Mouse (Mus musculus): ENCODE measurements around the gene Mms19. TPM values are rescaled to one million over a fixed set of nuclear protein-coding genes. Genes with fewer than 3 reads are reported as not detected.

Mms19 gene
- polyA plus RNA-seq, 1 experiment from 2014 or later: 32.2 TPM

- ATAC-seq (ENCODE audit: low FRiP score): no peak
- no peak overlapping the region for H3K4me3 ChIP-seq (replicated peaks)
- H3K27me3 ChIP-seq: no peaks in the 10 kb centered on the region
- peaks cover 9% of the 10 kb centered on the region; the same call in 1 of the 2 replicates for H3K4me1 ChIP-seq
- H3K9ac ChIP-seq: no peak overlapping the region
- H3K36me3 ChIP-seq (replicated peaks): no peaks in the 10 kb centered on the region
- no peak overlapping the region for H3K27ac ChIP-seq
- H3K4me2 ChIP-seq: no peak overlapping the region
- WGBS: 94% methylated on average over 7 of the region's 7 CpGs
- H3K9me3 ChIP-seq: no peaks in the 10 kb centered on the region
Observed at GRCm38 (mm10) chr19:41994023-41994422, 13.1 kb upstream of the Mms19 start.

DNA sequence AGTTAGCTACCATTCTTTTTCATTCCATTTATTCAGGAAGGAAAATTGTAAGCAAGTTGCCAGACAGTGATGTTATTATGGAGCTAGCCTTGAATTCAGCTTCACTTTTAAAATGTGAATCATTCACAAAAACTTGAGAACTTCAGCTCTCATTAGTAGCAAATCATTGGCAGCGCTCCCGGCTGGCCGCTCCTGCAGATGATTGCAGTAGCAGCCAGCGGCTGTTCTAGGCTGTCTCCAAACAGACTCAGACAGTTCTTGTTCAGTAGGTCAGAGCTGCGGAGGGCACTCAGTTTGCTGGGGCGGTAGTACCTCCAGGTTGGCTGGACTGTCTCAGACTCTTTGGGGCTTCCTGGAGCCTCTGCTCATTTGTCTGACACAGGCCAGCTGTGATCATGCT lies 12.5 kb upstream of the Mms19 start:
- Histone ChIP-seq H3K27me3 (no peaks in the 10 kb centered on the region), H3K36me3 (replicated peaks) (no peaks in the 10 kb centered on the region), H3K4me1 (peaks cover 9% of the 10 kb centered on the region; the same call in 1 of the 2 replicates), H3K4me3 (replicated peaks) (no peak overlapping the region), H3K9me3 (no peaks in the 10 kb centered on the region), H3K27ac (no peak overlapping the region), H3K9ac (no peak overlapping the region), H3K4me2 (no peak overlapping the region)
- WGBS: 82% methylated on average over 6 of the region's 6 CpGs
- ATAC-seq (ENCODE audit: low FRiP score): no peak

GRCm38 (mm10) chr19:41992971-41993370 lies 12.0 kb upstream of the Mms19 start:
- no peak overlapping the region for H3K27ac ChIP-seq
- WGBS: 89% methylated on average over 2 of the region's 2 CpGs
- no peaks in the 10 kb centered on the region for H3K9me3 ChIP-seq
- ATAC-seq (ENCODE audit: low FRiP score): no peak
- H3K27me3 ChIP-seq: no peaks in the 10 kb centered on the region
- H3K4me1 ChIP-seq: peaks cover 9% of the 10 kb centered on the region; the same call in 1 of the 2 replicates
- H3K36me3 ChIP-seq (replicated peaks): no peaks in the 10 kb centered on the region
- H3K4me3 ChIP-seq (replicated peaks): no peak overlapping the region
- no peak overlapping the region for H3K9ac ChIP-seq
- H3K4me2 ChIP-seq: no peak overlapping the region

GRCm38 (mm10) chr19:41991926-41992477 lies 11.0 kb upstream of the Mms19 start:
- no peaks in the 10 kb centered on the region for H3K27me3 ChIP-seq
- no peak overlapping the region for H3K4me2 ChIP-seq
- 39% methylated on average over 6 of the region's 6 CpGs for WGBS
- H3K27ac ChIP-seq: no peak overlapping the region
- H3K4me1 ChIP-seq: peaks cover 9% of the 10 kb centered on the region; the same call in 1 of the 2 replicates
- H3K4me3 ChIP-seq (replicated peaks): no peak overlapping the region
- no peaks in the 10 kb centered on the region for H3K9me3 ChIP-seq
- no peak overlapping the region for H3K9ac ChIP-seq
- no peaks in the 10 kb centered on the region for H3K36me3 ChIP-seq (replicated peaks)
- ATAC-seq (ENCODE audit: low FRiP score): no peak

DNA sequence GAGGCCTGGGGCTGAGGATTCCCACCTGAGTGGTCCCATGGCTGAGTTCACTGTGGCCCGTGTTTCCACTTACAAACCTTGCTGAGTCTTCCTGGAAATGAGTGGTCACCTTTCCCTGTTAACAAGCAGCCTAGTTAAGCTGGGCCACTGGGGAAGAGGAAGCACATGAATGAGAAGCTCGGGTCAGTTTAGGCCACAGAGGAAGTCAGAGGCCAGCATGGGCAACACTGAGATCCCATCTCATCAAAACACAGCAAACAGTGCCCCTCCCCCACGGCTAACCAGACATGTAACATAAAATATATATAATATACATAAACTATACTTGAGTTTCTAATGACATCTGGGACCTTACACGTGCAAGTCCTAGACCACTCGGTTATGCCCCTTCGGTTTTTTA lies 8.9 kb upstream of the Mms19 start:
- Histone ChIP-seq H3K27ac (no peak overlapping the region), H3K9me3 (no peaks in the 10 kb centered on the region), H3K27me3 (no peaks in the 10 kb centered on the region), H3K4me1 (no peaks in the 10 kb centered on the region), H3K4me3 (replicated peaks) (no peak overlapping the region), H3K36me3 (replicated peaks) (no peaks in the 10 kb centered on the region), H3K4me2 (no peak overlapping the region), H3K9ac (no peak overlapping the region)
- 81% methylated on average over 6 of the region's 6 CpGs for WGBS
- ATAC-seq (ENCODE audit: low FRiP score): no peak

DNA sequence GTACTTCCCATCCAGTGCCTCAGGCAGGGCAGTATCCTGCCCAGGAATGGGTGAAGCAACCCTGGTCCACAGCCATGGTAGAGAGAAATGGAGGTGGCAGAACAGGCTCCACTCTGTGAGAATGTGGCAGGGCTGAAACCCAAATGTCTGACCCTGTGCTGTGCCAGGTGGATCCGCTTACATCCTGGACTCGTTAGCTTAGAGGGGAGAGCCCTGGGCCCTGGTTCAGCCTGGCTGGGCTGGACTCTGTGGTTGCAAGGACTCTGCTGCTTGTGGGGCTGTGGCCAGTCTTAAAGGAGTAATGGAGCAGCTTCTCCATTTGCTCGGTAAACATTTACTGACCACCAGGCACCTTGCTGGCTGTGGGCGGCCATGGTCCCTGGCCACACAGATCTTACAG lies 6.2 kb upstream of the Mms19 start:
- ATAC-seq (ENCODE audit: low FRiP score): no peak
- H3K4me1 ChIP-seq: peaks cover 8% of the 10 kb centered on the region
- no peaks in the 10 kb centered on the region for H3K36me3 ChIP-seq (replicated peaks)
- peaks cover 18% of the 10 kb centered on the region for H3K27me3 ChIP-seq
- H3K9ac ChIP-seq: no peak overlapping the region
- H3K27ac ChIP-seq: no peak overlapping the region
- 91% methylated on average over 4 of the region's 4 CpGs for WGBS
- H3K9me3 ChIP-seq: no peaks in the 10 kb centered on the region
- no peak overlapping the region for H3K4me2 ChIP-seq
- no peak overlapping the region for H3K4me3 ChIP-seq (replicated peaks)

GRCm38 (mm10) chr19:41985994-41986393 lies 5.0 kb upstream of the Mms19 start:
- no peaks in the 10 kb centered on the region for H3K9me3 ChIP-seq
- WGBS: 83% methylated on average over 5 of the region's 5 CpGs

GRCm38 (mm10) chr19:41982791-41983150 lies 1.8 kb upstream of the Mms19 start:
- no peak for ATAC-seq (ENCODE audit: low FRiP score)
- no peaks in the 10 kb centered on the region for H3K36me3 ChIP-seq (replicated peaks)
- 0% methylated on average over 4 of the region's 4 CpGs for WGBS
- no peak overlapping the region for H3K27ac ChIP-seq
- H3K4me3 ChIP-seq (replicated peaks): peak overlapping the region; percentile 70
- peaks cover 22% of the 10 kb centered on the region for H3K27me3 ChIP-seq
- peak overlapping the region; percentile 100 for H3K4me2 ChIP-seq
- H3K9me3 ChIP-seq: no peaks in the 10 kb centered on the region
- peak overlapping the region; percentile 76 for H3K9ac ChIP-seq
- H3K4me1 ChIP-seq: peaks cover 22% of the 10 kb centered on the region

More at GRCm38 (mm10) chr19:41985994-41986393, 5.0 kb upstream of the Mms19 start:
- Histone ChIP-seq H3K27me3 (peaks cover 22% of the 10 kb centered on the region), H3K4me2 (no peak overlapping the region), H3K36me3 (replicated peaks) (no peaks in the 10 kb centered on the region), H3K27ac (no peak overlapping the region), H3K9ac (no peak overlapping the region), H3K4me3 (replicated peaks) (no peak overlapping the region), H3K4me1 (peaks cover 11% of the 10 kb centered on the region)
- ATAC-seq (ENCODE audit: low FRiP score): no peak

GRCm38 (mm10) chr19:41981931-41982790 lies 1.2 kb upstream of the Mms19 start:
- H3K27me3 ChIP-seq: peaks cover 22% of the 10 kb centered on the region
- WGBS: under 1% methylated on average over 74 of the region's 74 CpGs
- H3K36me3 ChIP-seq (replicated peaks): no peaks in the 10 kb centered on the region
- ATAC-seq (ENCODE audit: low FRiP score): no peak; the same call in 1 of the 2 replicates
- H3K4me3 ChIP-seq (replicated peaks): peak overlapping the region; percentile 70
- peak overlapping the region; percentile 76 for H3K9ac ChIP-seq
- H3K27ac ChIP-seq: peak overlapping the region; percentile 82; the same call in 1 of the 2 replicates
- peak overlapping the region; percentile 100 for H3K4me2 ChIP-seq
- no peaks in the 10 kb centered on the region for H3K9me3 ChIP-seq
- H3K4me1 ChIP-seq: peaks cover 22% of the 10 kb centered on the region

- H3K4me3 ChIP-seq (replicated peaks): peak within 1 kb of the TSS; percentile 70
- H3K9ac ChIP-seq: peak within 1 kb of the TSS; percentile 76
- under 1% methylated on average over 33 of the region's 33 CpGs for WGBS
- no peaks in the 10 kb centered on the region for H3K36me3 ChIP-seq (replicated peaks)
- peak within 1 kb of the TSS; percentile 100 for H3K4me2 ChIP-seq
- peaks cover 22% of the 10 kb centered on the region for H3K27me3 ChIP-seq
- peaks cover 24% of the 10 kb centered on the region for H3K4me1 ChIP-seq
- H3K9me3 ChIP-seq: no peaks in the 10 kb centered on the region
- ATAC-seq (ENCODE audit: low FRiP score): no peak
- H3K27ac ChIP-seq: peak within 1 kb of the TSS; percentile 82
Observed at GRCm38 (mm10) chr19:41981595-41981927, 604 bp upstream of the Mms19 start, which contains the start of gene Ubtd1. Gene Ubtd1, plus strand, starts transcription at chr19:41981763.

DNA sequence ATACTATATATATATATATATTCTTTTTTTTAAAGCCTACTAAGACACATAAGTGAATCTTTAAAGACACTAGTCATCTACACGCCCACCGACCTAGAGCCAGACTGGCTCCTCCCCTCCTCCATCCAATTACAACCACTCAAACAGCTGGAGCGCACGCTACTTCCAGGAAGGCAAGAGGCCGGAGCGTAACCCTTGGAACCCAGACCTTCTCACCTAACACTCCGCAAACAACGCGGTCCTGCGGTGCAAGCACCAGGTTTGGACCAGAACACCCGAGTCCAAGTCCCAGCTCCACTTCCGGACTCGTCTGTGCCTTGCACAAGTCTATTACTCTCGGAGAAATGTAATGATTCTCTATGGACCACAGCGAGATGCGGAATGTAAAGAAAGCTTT lies 537 bp downstream of the Mms19 start:
- H3K4me2 ChIP-seq: peak overlapping the region; percentile 100
- H3K27ac ChIP-seq: peak overlapping the region; percentile 82
- no peaks in the 10 kb centered on the region for H3K36me3 ChIP-seq (replicated peaks)
- H3K9ac ChIP-seq: peak overlapping the region; percentile 69
- no peaks in the 10 kb centered on the region for H3K9me3 ChIP-seq
- ATAC-seq (ENCODE audit: low FRiP score): peak; percentile 2; the same call in 1 of the 2 replicates
- peaks cover 22% of the 10 kb centered on the region for H3K27me3 ChIP-seq
- peaks cover 24% of the 10 kb centered on the region for H3K4me1 ChIP-seq
- WGBS: under 1% methylated on average over 16 of the region's 16 CpGs
- H3K4me3 ChIP-seq (replicated peaks): peak overlapping the region; percentile 70

DNA sequence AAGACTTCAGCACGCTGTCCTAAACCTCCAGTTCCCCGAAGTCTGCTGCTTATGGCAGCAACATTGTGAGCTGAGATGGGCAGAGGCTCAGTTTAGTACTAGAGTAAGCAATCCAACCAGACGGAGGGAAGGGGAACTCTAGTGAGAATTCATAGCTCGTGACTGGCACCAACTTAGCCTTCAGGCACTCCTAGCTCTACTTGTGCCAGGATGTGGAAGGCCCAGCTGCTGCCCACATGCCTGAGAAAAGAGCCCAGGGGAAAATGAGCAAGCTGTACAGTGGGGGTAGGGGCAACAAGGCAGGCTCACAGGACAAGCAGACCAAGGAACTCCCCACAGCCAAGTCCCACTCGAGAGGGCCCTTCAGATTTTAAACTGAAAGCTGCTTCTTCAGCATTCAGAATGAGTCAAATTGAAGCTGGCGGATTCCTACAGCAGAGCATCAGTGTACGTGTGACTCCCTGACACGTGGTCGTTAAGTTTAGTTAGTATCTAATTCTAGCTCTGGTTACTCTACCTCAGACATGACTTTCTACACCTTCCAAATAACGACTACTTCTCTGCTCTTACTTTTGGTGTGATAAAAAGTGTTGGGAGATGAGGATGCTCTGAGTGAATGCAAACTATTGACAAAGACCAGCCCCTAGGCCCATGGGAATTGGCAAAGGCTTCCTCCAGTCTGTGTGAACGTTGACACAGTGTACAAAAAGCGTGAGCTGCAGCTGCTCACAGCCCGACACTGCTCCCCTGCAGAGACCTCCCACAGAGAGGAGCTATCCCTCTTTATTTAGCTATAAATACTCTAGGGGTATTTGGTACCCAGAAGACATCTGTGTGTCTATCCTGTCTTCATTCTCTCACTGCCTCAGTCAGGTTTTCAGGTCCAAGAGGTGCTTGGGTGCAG lies 6.8 kb downstream of the Mms19 start:
- Histone ChIP-seq H3K27me3 (no peaks in the 10 kb centered on the region), H3K9ac (no peak overlapping the region), H3K9me3 (no peaks in the 10 kb centered on the region), H3K27ac (peak overlapping the region; percentile 25; the same call in 1 of the 2 replicates), H3K4me3 (replicated peaks) (no peak overlapping the region), H3K4me1 (peaks cover 13% of the 10 kb centered on the region), H3K4me2 (no peak overlapping the region), H3K36me3 (replicated peaks) (0 out of 2 replicates have a peak, but pooled peaks cover 4% of the 10 kb centered on the region)
- 60% methylated on average over 13 of the region's 13 CpGs for WGBS
- no peak for ATAC-seq (ENCODE audit: low FRiP score)
